Mouse (Mus musculus) mesoderm, embryonic 11.5 days (tissue): ENCODE measurements at regions not wholly inside any gene's neighbourhood (a gene's known extent, or its start where the extent isn't known, plus 50 kb on each side); places are given as distances from the start of the nearest gene placed in this dataset.

Source experiments
- DNase-seq: peaks from one replicate; pipeline ENCODE4 v3.0.0-alpha.2; 2012; ENCODE audit warnings: low read depth, low spot score

DNA sequence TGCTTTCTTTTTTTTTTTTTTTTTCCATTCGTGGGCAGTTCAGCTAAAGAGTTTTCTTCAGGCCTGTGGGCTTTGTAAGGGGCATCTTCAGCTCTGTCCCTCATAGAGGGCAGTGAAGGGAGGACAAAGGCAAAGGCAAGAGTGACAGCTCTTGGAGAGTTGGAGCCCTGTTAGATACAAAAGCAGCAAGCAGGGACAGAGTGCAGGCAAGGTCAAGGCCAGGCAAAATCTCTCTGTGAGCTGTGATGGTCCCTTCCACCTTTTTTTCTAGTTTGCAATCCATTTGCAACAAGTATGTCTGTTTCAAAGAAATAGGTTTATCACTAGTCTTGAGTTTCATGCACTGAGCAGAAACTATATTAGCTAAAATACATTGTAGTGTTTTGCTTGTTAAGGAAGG lies 86.2 kb upstream of the P2ry1 start:
- DNase-seq = no peak

DNA sequence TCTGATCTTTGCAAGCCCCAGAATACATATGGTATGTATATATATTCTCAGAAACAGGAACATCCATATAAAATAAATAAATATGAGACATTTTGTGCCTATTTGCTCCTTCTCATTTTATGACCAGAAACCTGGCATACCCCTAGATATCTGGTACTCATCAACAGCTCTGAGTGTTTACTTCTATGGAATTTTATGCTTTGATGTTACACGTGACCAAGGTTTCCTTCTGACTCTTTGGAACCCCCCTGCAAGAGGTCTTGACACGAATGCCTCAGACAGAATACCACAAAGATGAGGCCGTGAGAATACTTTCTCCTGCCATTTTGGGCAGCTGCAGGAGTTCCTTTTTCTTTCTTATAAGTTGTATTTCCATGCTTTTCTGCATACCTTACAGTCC lies 85.3 kb upstream of the P2ry1 start:
- DNase-seq = no peak

DNA sequence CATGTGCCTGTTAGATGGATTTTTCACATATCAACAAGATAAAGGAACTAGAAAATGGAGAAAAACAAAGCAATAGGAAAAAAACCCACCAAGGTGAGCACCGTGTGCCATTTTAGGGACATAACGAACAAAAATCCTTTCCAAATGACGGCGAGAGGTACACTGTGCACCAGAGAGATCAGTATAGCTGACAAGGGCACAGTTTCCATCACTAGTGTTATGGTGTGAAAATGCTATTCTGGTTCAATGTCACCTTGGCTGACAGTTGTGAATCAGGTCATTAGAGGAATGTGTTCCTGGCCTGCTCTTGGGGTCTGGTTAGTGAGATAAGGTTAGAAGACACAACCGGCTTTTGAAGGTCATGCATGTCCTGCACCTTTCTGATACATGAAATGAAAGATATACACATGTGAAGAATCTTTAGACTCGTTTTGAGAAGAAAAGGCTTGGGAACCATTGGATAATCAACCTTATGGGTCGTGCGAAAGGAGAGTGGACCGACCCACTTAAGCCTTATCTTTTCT lies 76.5 kb upstream of the P2ry1 start:
- no peak for DNase-seq

DNA sequence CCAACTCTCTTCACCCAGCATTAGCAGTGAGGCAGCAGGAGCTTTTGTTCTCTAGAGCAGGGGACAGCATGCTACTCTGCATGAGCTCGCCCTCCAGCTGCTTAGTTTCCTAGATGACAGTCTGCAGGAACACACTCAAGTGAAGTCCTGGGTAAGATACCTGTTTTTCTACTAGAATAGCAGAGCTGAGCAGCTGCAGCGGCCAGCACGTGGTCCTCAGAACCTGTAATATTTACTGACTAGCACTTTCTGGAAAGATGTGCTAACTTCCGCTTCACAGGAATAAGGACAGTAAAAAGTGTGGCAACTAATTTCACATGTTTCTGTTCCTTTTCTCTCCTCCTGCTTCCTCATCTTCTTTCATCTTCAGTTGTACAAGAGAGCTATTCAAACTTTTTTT lies 73.7 kb upstream of the P2ry1 start:
- no peak for DNase-seq

DNA sequence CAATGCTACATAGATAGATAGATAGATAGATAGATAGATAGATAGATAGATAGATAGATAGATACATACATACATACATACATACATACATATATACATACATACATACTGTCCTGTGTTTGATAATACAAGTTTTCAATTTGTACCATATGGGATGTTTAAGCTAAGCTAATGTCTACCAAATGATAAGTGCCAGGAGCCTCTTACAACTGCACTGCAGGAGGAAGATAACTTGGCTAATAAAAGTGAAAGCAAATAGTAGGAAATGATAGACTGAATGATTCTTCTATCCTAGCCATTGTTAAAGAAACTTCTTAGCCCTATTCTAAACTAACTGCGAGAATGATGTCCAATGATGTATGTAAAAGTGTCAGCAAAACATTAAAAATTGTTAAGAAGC lies 68.1 kb upstream of the P2ry1 start:
- DNase-seq = no peak

DNA sequence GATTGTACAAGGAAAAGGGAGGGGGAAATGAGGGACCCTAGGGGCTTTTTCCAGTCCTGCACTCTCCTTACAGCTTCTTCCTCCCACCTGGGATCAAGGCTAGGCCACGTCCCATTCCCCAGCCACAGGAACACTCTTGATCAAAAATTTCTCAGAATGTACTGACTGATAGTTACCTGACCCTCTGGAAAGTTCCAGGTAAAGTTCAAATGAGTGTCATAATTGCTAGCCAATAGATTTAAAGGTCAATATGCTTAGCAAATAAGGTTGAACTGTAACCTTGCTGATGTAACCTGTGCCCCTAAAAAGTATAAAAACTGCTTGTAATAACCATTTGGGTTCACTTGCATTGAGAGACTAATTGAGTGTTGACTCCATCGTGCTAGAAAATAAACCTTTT lies 61.1 kb upstream of the P2ry1 start:
- no peak for DNase-seq

DNA sequence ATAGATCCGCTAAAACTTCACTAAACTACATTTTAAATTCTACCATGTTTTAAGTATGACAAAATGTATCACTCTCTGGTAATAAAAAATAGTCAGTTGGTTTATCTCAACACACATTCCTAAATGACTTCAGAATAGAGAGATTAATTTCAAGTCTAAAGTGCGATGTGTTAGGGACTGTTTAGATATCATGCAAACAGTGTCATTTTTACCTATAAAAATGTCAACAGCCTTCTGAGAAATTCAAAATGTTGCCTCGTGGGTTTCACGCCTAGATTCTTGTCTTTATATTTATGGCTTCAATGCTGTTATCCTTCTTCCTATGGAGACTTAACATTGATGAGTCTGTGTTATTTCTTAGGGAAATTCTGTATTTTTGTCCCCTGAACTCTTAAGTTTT lies 53.7 kb upstream of the P2ry1 start:
- no peak for DNase-seq
